Mouse (Mus musculus) stomach, postnatal 0 days (tissue): ENCODE measurements at regions not wholly inside any gene's neighbourhood (a gene's known extent, or its start where the extent isn't known, plus 50 kb on each side); places are given as distances from the start of the nearest gene placed in this dataset.

ENCODE experiments used
- ATAC-seq: fragments of 200-750 bp; cut with Nextera tagmentation; 2 replicates; pipeline ENCODE4 v1.8.0; 2017; ENCODE audit not compliant: low FRiP score, low TSS enrichment
- DNase-seq: peaks from one replicate; pipeline ENCODE4 v3.0.0-alpha.2; 2016; ENCODE audit warnings: low spot score
- H3K27ac ChIP-seq: fragments of 300-500 bp; sonication (generic); replicated peaks from 2 replicates; pipeline ENCODE4 v1.5.1; 2014; ENCODE audit warnings: mild to moderate bottlenecking, control low read depth
- H3K27me3 ChIP-seq: fragments of 300-500 bp; sonication (generic); 2 replicates; pipeline ENCODE4 v1.6.1; 2014; ENCODE audit warnings: low read length; ENCODE audit not compliant: control insufficient read depth, insufficient read depth
- H3K36me3 ChIP-seq: fragments of 300-500 bp; sonication (generic); 2 replicates; pipeline ENCODE4 v1.6.1; 2014; ENCODE audit warnings: low read length, mixed read lengths; ENCODE audit not compliant: control insufficient read depth, insufficient read depth
- H3K4me1 ChIP-seq: fragments of 300-500 bp; sonication (generic); replicated peaks from 2 replicates; pipeline ENCODE4 v1.6.1; 2014; ENCODE audit warnings: antibody characterized with exemption; ENCODE audit not compliant: control insufficient read depth, insufficient read depth
- H3K4me2 ChIP-seq: fragments of 300-500 bp; sonication (generic); replicated peaks from 2 replicates; pipeline ENCODE4 v1.6.1; 2014; ENCODE audit warnings: low read depth, mild to moderate bottlenecking, control low read depth, moderate library complexity
- H3K4me3 ChIP-seq: fragments of 300-500 bp; sonication (generic); 2 replicates; pipeline ENCODE4 v1.5.1; 2014; ENCODE audit warnings: low read depth, low read length, control low read depth
- H3K9ac ChIP-seq: fragments of 300-500 bp; sonication (generic); 2 replicates; pipeline ENCODE4 v1.6.1; 2014; ENCODE audit warnings: mild to moderate bottlenecking, low read length, control low read depth, mixed read lengths
- H3K9me3 ChIP-seq: fragments of 300-500 bp; sonication (generic); 2 replicates; pipeline ENCODE4 v1.6.1; 2016; ENCODE audit warnings: low read length; ENCODE audit not compliant: control insufficient read depth
- CTCF ChIP-seq: IDR thresholded peaks from 2 replicates; pipeline ENCODE4 v1.5.1; 2016; ENCODE audit warnings: antibody characterized with exemption, low read depth, mild to moderate bottlenecking, moderate library complexity
- EP300 ChIP-seq: optimal IDR thresholded peaks from 2 replicates; pipeline ENCODE3; 2016; ENCODE audit warnings: antibody characterized with exemption
- WGBS: fragments of 180-500 bp; shearing (Covaris S2); extraction: QIAGEN DNeasy Blood & Tissue Kit; methylation state at CpG from one replicate; pipeline ENCODE4 v1.1.7; 2014; 5-methylcytosine and 5-hydroxymethylcytosine counted together

DNA sequence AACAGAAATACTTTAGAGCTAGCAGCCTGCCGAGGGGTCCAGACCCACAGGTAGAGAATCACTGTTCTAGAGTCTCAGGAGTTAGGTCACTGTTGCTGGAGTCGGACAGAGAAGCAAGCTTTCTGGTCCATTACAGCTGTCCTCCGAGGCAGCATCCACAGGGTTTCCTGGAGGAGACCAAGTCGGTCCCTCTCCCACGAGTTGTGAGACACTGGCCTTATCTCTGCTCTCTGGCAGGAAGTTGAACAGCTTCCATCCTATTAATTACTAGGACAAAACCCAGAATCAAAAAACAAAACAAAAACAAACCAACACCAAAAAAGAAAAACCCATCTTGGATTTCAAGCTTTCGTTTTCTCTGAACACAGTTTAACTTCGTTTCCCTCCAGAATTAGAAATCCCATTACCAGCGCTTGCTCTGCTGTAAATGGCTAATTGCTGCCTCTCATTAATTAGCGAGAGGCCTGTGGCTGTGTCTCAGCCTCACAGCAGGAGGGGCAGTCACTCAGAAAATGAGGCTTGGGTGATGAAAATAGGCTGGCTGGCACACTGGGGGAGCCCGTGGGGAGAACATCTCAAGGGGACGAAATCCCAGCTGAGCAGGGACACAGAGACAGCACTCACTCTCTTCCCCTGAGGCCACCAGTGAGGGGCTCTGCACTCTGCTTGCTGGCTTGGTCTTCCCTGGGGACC is 201.3 kb downstream of the Adgrd1 start:
- no peak for DNase-seq
- Histone ChIP-seq H3K27ac (no peak overlapping the region), H3K27me3 (no peaks in the 10 kb centered on the region), H3K4me1 (no peaks in the 10 kb centered on the region), H3K4me2 (no peak overlapping the region), H3K9me3 (no peaks in the 10 kb centered on the region), H3K4me3 (no peak overlapping the region), H3K9ac (no peak overlapping the region), H3K36me3 (no peaks in the 10 kb centered on the region)
- ATAC-seq, result no peak
- no peak for TF ChIP-seq EP300
- TF ChIP-seq CTCF, result no peak
- WGBS, result 52% methylated on average over 11 of the region's 11 CpGs

- peak; percentile 39 for ATAC-seq
- 19% methylated on average over 11 of the region's 11 CpGs for WGBS
- H3K9ac ChIP-seq, result no peak overlapping the region
- H3K4me1 ChIP-seq, result no peaks in the 10 kb centered on the region
- no peak overlapping the region for H3K4me2 ChIP-seq
- no peaks in the 10 kb centered on the region for H3K9me3 ChIP-seq
- no peak for DNase-seq
- no peaks in the 10 kb centered on the region for H3K27me3 ChIP-seq
- TF ChIP-seq CTCF, result no peak
- TF ChIP-seq EP300, result no peak
- H3K36me3 ChIP-seq, result no peaks in the 10 kb centered on the region
- no peak overlapping the region for H3K4me3 ChIP-seq
- no peak overlapping the region for H3K27ac ChIP-seq
Observed at GRCm38 (mm10) chr5:129298646-129299455, 202.2 kb upstream of the Sfswap start.

- Histone ChIP-seq H3K4me2 (no peak overlapping the region), H3K4me1 (no peaks in the 10 kb centered on the region), H3K27ac (no peak overlapping the region), H3K27me3 (no peaks in the 10 kb centered on the region), H3K4me3 (no peak overlapping the region), H3K9ac (no peak overlapping the region), H3K9me3 (no peaks in the 10 kb centered on the region), H3K36me3 (no peaks in the 10 kb centered on the region)
- no peak for DNase-seq
- WGBS, result 44% methylated on average over 2 of the region's 2 CpGs
- TF ChIP-seq CTCF, result no peak
- TF ChIP-seq EP300, result no peak
- ATAC-seq, result peak; percentile 50; the same call in 1 of the 2 replicates
Observed at GRCm38 (mm10) chr5:129299456-129299765, 201.6 kb upstream of the Sfswap start.

- TF ChIP-seq EP300, result no peak
- no peak for TF ChIP-seq CTCF
- DNase-seq (no peak), ATAC-seq (no peak)
- Histone ChIP-seq H3K9me3 (no peaks in the 10 kb centered on the region), H3K9ac (no peak overlapping the region), H3K4me1 (no peaks in the 10 kb centered on the region), H3K4me3 (no peak overlapping the region), H3K27ac (no peak overlapping the region), H3K27me3 (no peaks in the 10 kb centered on the region), H3K4me2 (no peak overlapping the region), H3K36me3 (no peaks in the 10 kb centered on the region)
- 84% methylated on average over 6 of the region's 6 CpGs for WGBS
Observed at GRCm38 (mm10) chr5:129300423-129300822, 200.6 kb upstream of the Sfswap start.

- Histone ChIP-seq H3K36me3 (no peaks in the 10 kb centered on the region), H3K4me2 (no peak overlapping the region), H3K4me3 (no peak overlapping the region), H3K27ac (no peak overlapping the region), H3K9ac (no peak overlapping the region), H3K27me3 (no peaks in the 10 kb centered on the region), H3K9me3 (no peaks in the 10 kb centered on the region), H3K4me1 (no peaks in the 10 kb centered on the region)
- TF ChIP-seq EP300 (no peak), CTCF (no peak)
- no peak for ATAC-seq
- DNase-seq, result no peak
- 57% methylated on average over 7 of the region's 9 CpGs for WGBS
Observed at GRCm38 (mm10) chr5:129315626-129316025, 185.4 kb upstream of the Sfswap start.

DNA sequence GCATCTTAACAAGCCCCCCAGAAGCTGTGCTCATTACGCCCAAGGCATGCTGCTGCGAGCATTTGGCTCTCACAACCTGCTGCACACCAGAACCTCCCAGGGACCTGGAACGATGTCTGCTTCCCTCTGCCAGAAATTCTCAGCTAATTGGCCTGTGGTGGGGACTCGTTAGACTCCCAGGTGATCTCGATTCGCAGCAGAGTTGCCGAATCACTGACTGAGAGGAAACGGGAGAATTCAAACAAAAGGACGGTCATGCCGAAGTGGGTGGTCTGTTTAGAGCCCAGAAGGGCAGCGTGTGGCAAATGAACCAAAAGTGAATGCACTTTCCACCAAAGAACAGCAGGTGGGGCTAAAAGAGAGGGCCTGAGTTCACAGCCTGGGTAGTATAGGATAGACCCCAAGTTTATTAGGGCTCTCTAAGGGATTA is 169.9 kb upstream of the Sfswap start:
- TF ChIP-seq CTCF, result peak; percentile 55
- no peak for TF ChIP-seq EP300
- ATAC-seq, result no peak
- H3K27ac ChIP-seq, result no peak overlapping the region
- no peaks in the 10 kb centered on the region for H3K9me3 ChIP-seq
- WGBS, result 17% methylated on average over 11 of the region's 11 CpGs
- no peaks in the 10 kb centered on the region for H3K36me3 ChIP-seq
- no peaks in the 10 kb centered on the region for H3K4me1 ChIP-seq
- H3K4me2 ChIP-seq, result no peak overlapping the region
- no peak for DNase-seq
- H3K4me3 ChIP-seq, result no peak overlapping the region
- H3K27me3 ChIP-seq, result no peaks in the 10 kb centered on the region
- H3K9ac ChIP-seq, result no peak overlapping the region
